Mouse (Mus musculus): Measurements from ENCODE around the gene Arfgap1. TPM values are rescaled to one million over a fixed set of nuclear protein-coding genes. Genes with fewer than 3 reads are reported as not detected.
A peak's percentile ranks its signal among the peaks of the same experiment; 100 is the strongest.

Arfgap1 gene
- polyA plus RNA-seq, 1 experiment from 2014 or later, result 89.4 TPM

DNA sequence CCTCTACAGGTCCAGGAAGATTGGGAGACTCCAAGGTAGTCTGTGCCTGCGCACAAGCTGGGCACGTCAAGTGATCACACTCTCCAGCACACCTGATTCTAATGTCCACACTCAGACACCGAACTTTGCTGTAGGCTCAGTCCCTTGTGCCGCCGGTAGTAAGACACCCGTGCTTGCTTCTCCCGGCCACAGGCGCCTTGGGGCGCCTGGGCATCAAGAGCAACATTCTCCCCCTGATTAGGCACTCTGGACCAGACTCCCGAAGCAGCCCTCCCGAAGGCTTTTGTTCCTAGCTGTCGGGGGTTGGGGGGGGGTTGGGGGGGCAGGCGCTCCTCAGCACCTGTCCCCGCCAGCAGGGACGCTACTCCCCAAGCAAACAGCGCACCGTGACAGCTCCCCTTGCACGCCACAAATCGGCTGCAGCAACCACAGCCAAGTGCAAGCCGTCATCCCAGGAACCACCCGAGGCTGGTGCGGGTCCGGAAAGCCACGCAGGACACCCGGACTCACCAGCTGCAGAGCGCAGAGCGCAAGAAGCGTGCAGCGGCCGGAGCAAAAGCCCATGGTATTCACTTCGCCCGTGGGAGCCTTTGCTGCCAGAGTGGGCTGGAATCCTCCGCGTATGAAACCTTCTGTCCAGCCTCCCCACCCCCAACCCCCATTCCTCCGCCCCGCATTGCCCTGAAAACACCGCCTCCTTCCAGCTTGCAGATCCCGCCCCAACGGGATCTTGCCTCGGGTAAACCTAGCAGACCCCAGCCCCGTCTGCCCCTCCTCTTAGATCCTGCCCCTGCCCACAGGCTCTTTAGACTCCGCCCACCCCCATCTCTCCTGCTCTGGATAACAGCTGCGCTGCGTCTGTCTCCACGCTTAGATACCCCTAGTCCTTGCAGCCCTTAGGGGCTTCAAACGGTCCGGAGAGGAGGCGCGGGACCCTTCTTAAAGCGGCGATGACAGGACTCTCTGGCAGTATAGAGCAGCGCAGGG lies 12.7 kb upstream of the Arfgap1 start, which contains the start of gene Nkain4:
Nkain4 (minus strand) TSS at position 639 of the 987 bp plus-strand sequence.
- Histone ChIP-seq H3K4me3 (peak within 1 kb of the TSS; percentile 71), H3K9me3 (no peaks in the 10 kb centered on the region), H3K27ac (peak within 1 kb of the TSS; percentile 94), H3K27me3 (ENCODE audit: insufficient read depth, poor library complexity, severe bottlenecking) (peaks cover 26% of the 10 kb centered on the region), H3K4me1 (replicated peaks) (peaks cover 73% of the 10 kb centered on the region), H3K36me3 (no peaks in the 10 kb centered on the region)
- peak; percentile 91 for DNase-seq (ENCODE audit: low spot score)
- under 1% methylated on average over 52 of the region's 52 CpGs for WGBS

- H3K27ac ChIP-seq, result no peak overlapping the region
- no peak for DNase-seq (ENCODE audit: low spot score)
- peaks cover 12% of the 10 kb centered on the region for H3K27me3 ChIP-seq (ENCODE audit: insufficient read depth, poor library complexity, severe bottlenecking)
- H3K4me3 ChIP-seq, result no peak overlapping the region
- H3K4me1 ChIP-seq (replicated peaks), result peaks cover 30% of the 10 kb centered on the region
- WGBS, result 79% methylated on average over 7 of the region's 7 CpGs
- no peaks in the 10 kb centered on the region for H3K9me3 ChIP-seq
- H3K36me3 ChIP-seq, result no peaks in the 10 kb centered on the region
These were observed 7.4 kb upstream of the Arfgap1 start for GRCm38 (mm10) chr2:180959605-180960004.

GRCm38 (mm10) chr2:180960187-180960586 lies 6.8 kb upstream of the Arfgap1 start:
- Histone ChIP-seq H3K27ac (no peak overlapping the region), H3K4me1 (replicated peaks) (peaks cover 24% of the 10 kb centered on the region), H3K9me3 (no peaks in the 10 kb centered on the region), H3K4me3 (no peak overlapping the region), H3K36me3 (no peaks in the 10 kb centered on the region), H3K27me3 (ENCODE audit: insufficient read depth, poor library complexity, severe bottlenecking) (peaks cover 11% of the 10 kb centered on the region)
- WGBS, result 82% methylated on average over 3 of the region's 3 CpGs
- no peak for DNase-seq (ENCODE audit: low spot score)

DNA sequence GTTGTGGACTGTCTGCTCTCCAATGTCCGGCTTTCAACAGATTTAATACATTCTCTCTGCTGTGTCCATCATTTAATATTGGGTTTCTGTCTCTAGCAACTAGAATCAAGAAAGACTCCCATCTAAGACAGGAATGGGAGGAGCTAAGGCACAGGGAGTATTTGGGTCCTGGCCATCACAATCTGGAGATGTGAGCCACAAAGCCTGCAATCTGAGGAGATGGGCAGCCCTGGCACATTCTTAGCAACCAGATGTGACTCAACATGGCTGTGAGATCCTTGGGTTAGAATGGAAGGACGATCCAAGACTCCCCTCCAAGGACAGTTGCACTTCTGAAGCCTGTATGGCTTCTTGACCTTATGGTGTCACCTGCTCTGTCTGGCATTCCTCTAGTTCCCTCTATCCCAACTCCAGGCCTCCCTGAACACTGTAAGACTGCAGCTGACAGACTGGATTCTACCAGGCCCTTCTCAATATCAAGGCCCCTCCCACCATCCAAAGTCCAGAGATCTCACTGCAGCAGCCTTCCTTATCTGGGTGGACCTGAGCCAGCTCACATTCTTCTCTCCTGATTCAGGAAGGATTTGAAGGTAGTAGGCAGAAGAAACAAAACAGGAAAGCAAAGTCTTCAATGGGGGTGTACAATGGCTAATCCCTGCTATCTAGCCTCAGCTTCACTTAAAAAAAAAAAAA lies 4.3 kb upstream of the Arfgap1 start:
- Histone ChIP-seq H3K9me3 (no peaks in the 10 kb centered on the region), H3K36me3 (no peaks in the 10 kb centered on the region), H3K27me3 (ENCODE audit: insufficient read depth, poor library complexity, severe bottlenecking) (no peaks in the 10 kb centered on the region), H3K4me3 (no peak overlapping the region), H3K27ac (no peak overlapping the region), H3K4me1 (replicated peaks) (peaks cover 22% of the 10 kb centered on the region)
- WGBS, result 81% methylated on average over 2 of the region's 2 CpGs
- DNase-seq (ENCODE audit: low spot score), result no peak

GRCm38 (mm10) chr2:180963956-180964355 lies 3.1 kb upstream of the Arfgap1 start:
- WGBS, result 10% methylated on average over 5 of the region's 5 CpGs
- no peak overlapping the region for H3K4me3 ChIP-seq
- H3K4me1 ChIP-seq (replicated peaks), result peaks cover 32% of the 10 kb centered on the region
- peaks cover 4% of the 10 kb centered on the region for H3K36me3 ChIP-seq
- no peaks in the 10 kb centered on the region for H3K27me3 ChIP-seq (ENCODE audit: insufficient read depth, poor library complexity, severe bottlenecking)
- H3K9me3 ChIP-seq, result no peaks in the 10 kb centered on the region
- peak overlapping the region; percentile 43; the same call in 1 of the 2 replicates for H3K27ac ChIP-seq
- DNase-seq (ENCODE audit: low spot score), result peak; percentile 82

DNA sequence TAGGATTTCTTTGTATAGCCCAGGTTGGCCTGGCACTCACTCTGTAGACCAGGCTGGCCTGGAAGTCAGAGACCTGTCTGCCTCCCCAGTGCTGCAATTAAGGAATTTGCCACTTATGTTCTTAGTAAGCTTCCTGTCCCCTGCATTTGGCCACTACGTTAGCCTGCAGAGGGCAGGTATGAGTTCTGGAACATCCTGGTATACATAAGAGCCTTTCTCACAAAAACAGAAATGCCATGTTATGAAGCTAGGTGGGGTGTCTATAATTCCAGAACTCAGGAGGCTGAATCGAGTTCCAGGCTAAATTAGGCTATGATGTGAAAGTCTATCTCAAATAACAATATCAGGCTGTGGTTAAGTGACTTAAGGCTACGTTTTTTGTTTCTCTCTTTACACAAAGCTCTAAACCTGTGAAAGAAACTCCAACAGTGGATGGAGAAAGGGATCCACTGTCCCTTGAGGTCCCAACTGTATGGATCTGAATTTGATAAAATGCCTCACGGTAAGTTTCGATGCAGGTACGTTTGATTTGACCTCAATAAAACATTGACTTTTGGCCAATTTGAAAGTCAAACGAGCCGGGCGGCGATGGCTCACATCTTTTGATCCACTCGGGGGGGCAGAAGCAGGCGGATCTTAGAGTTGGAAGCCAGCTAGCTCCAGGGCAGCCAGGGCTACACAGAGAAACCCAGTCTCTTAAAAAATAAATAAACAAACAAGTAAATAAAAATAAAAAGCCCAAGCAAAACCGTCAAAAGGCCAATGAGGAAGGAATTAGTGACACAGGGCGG lies 738 bp upstream of the Arfgap1 start:
- Histone ChIP-seq H3K36me3 (peaks cover 25% of the 10 kb centered on the region), H3K27ac (peak overlapping the region; percentile 93), H3K9me3 (no peaks in the 10 kb centered on the region), H3K27me3 (ENCODE audit: insufficient read depth, poor library complexity, severe bottlenecking) (no peaks in the 10 kb centered on the region), H3K4me1 (replicated peaks) (peaks cover 35% of the 10 kb centered on the region), H3K4me3 (peak overlapping the region; percentile 80)
- WGBS, result 20% methylated on average over 14 of the region's 14 CpGs
- no peak for DNase-seq (ENCODE audit: low spot score)

- peaks cover 3% of the 10 kb centered on the region for H3K4me1 ChIP-seq (replicated peaks)
- no peak overlapping the region for H3K4me3 ChIP-seq
- H3K27ac ChIP-seq, result no peak overlapping the region
- H3K27me3 ChIP-seq (ENCODE audit: insufficient read depth, poor library complexity, severe bottlenecking), result no peaks in the 10 kb centered on the region
- DNase-seq (ENCODE audit: low spot score), result no peak
- 85% methylated on average over 6 of the region's 6 CpGs for WGBS
- H3K9me3 ChIP-seq, result no peaks in the 10 kb centered on the region
- H3K36me3 ChIP-seq, result peaks cover 85% of the 10 kb centered on the region
These were observed 14.1 kb downstream of the Arfgap1 start for GRCm38 (mm10) chr2:180981133-180981532.

- peaks cover 40% of the 10 kb centered on the region for H3K36me3 ChIP-seq
- WGBS, result 71% methylated on average over 2 of the region's 2 CpGs
- no peaks in the 10 kb centered on the region for H3K9me3 ChIP-seq
- H3K27me3 ChIP-seq (ENCODE audit: insufficient read depth, poor library complexity, severe bottlenecking), result no peaks in the 10 kb centered on the region
- no peak for DNase-seq (ENCODE audit: low spot score)
- H3K27ac ChIP-seq, result no peak overlapping the region
- no peak overlapping the region for H3K4me3 ChIP-seq
- peaks cover 31% of the 10 kb centered on the region for H3K4me1 ChIP-seq (replicated peaks)
These were observed 18.6 kb downstream of the Arfgap1 start for GRCm38 (mm10) chr2:180985635-180986034.

GRCm38 (mm10) chr2:180986449-180986848 lies 19.4 kb downstream of the Arfgap1 start, which contains the start of gene Col20a1:
Gene Col20a1 (plus strand): TSS chr2:180986535.
- 52% methylated on average over 2 of the region's 2 CpGs for WGBS
- peak within 1 kb of the TSS; percentile 62 for H3K27ac ChIP-seq
- H3K4me1 ChIP-seq (replicated peaks), result peaks cover 31% of the 10 kb centered on the region
- peaks cover 31% of the 10 kb centered on the region for H3K36me3 ChIP-seq
- no peaks in the 10 kb centered on the region for H3K9me3 ChIP-seq
- no peaks in the 10 kb centered on the region for H3K27me3 ChIP-seq (ENCODE audit: insufficient read depth, poor library complexity, severe bottlenecking)
- DNase-seq (ENCODE audit: low spot score), result no peak
- H3K4me3 ChIP-seq, result no peak within 1 kb of the TSS

GRCm38 (mm10) chr2:180987001-180987400 lies 20.0 kb downstream of the Arfgap1 start:
- 77% methylated on average over 1 of the region's 1 CpGs for WGBS
- no peak overlapping the region for H3K4me3 ChIP-seq
- peak overlapping the region; percentile 62 for H3K27ac ChIP-seq
- no peaks in the 10 kb centered on the region for H3K27me3 ChIP-seq (ENCODE audit: insufficient read depth, poor library complexity, severe bottlenecking)
- H3K4me1 ChIP-seq (replicated peaks), result peaks cover 31% of the 10 kb centered on the region
- DNase-seq (ENCODE audit: low spot score), result no peak
- H3K9me3 ChIP-seq, result no peaks in the 10 kb centered on the region
- H3K36me3 ChIP-seq, result peaks cover 26% of the 10 kb centered on the region

DNA sequence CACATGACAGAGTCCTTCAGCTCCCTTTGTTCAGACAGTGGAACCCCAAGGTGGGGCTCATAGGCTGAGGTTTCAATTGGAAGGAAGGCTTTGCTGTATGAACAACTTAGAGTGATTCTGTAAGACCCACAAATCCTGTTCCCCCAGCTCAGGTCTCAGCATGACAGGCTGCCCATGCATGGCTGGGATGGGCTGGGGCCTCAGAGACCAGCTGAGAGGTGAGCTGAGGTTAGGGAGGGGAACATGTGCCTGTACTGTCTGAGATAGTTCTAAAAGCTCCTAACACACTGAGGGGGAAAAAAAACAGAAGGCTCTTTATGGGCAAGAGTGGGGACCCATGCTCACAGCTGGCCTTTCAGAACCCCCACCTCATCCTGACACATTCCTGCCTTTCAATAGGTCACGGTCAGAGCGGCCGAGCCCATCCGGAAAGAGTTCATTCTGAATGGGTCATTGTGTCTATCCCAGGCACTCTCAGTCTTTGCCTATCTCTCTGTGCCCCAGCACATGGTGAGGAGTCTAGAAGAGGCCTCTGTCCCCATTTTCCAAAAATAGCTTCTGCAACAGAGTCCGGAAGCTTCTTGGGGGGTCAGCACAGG lies 20.5 kb downstream of the Arfgap1 start:
- H3K4me1 ChIP-seq (replicated peaks), result peaks cover 31% of the 10 kb centered on the region
- peak; percentile 47 for DNase-seq (ENCODE audit: low spot score)
- no peaks in the 10 kb centered on the region for H3K27me3 ChIP-seq (ENCODE audit: insufficient read depth, poor library complexity, severe bottlenecking)
- H3K27ac ChIP-seq, result peak overlapping the region; percentile 62
- 23% methylated on average over 5 of the region's 5 CpGs for WGBS
- H3K9me3 ChIP-seq, result no peaks in the 10 kb centered on the region
- peak overlapping the region; percentile 7; the same call in 1 of the 2 replicates for H3K4me3 ChIP-seq
- H3K36me3 ChIP-seq, result peaks cover 21% of the 10 kb centered on the region

- Histone ChIP-seq H3K4me1 (replicated peaks) (peaks cover 31% of the 10 kb centered on the region), H3K36me3 (peaks cover 12% of the 10 kb centered on the region), H3K27ac (peak overlapping the region; percentile 62), H3K9me3 (no peaks in the 10 kb centered on the region), H3K4me3 (no peak overlapping the region), H3K27me3 (ENCODE audit: insufficient read depth, poor library complexity, severe bottlenecking) (no peaks in the 10 kb centered on the region)
- no peak for DNase-seq (ENCODE audit: low spot score)
- WGBS, result 69% methylated on average over 3 of the region's 3 CpGs
These were observed 21.4 kb downstream of the Arfgap1 start for GRCm38 (mm10) chr2:180988347-180988913.

Measured in hindbrain, embryonic 10.5 days (tissue).